Mouse (Mus musculus) heart, embryonic 15.5 days (tissue): ENCODE measurements around the gene Esyt3. TPM values are rescaled to one million over a fixed set of nuclear protein-coding genes. Genes with fewer than 3 reads are reported as not detected.
A peak's percentile ranks its signal among the peaks of the same experiment; 100 is the strongest.

Experiments
- ATAC-seq: fragments of 200-750 bp; cut with Nextera tagmentation; replicated peaks from 2 replicates; pipeline ENCODE4 v1.8.0; 2017; ENCODE audit warnings: low read depth, moderate TSS enrichment; ENCODE audit not compliant: insufficient number of reproducible peaks, insufficient read depth, low FRiP score
- H3K27ac ChIP-seq: fragments of 300-500 bp; sonication (generic); 2 replicates; pipeline ENCODE4 v1.5.1; 2015; ENCODE audit warnings: mild to moderate bottlenecking, inconsistent platforms
- H3K27me3 ChIP-seq: fragments of 300-500 bp; sonication (generic); 2 replicates; pipeline ENCODE4 v1.6.1; 2015; ENCODE audit warnings: inconsistent platforms
- H3K36me3 ChIP-seq: fragments of 300-500 bp; sonication (generic); 2 replicates; pipeline ENCODE4 v1.6.1; 2015; ENCODE audit warnings: mild to moderate bottlenecking, inconsistent platforms
- H3K4me1 ChIP-seq: fragments of 300-500 bp; sonication (generic); replicated peaks from 2 replicates; pipeline ENCODE4 v1.6.1; 2015; ENCODE audit warnings: inconsistent platforms
- H3K4me2 ChIP-seq: fragments of 300-500 bp; sonication (generic); 2 replicates; pipeline ENCODE4 v1.6.1; 2015; ENCODE audit warnings: inconsistent platforms, mild to moderate bottlenecking, moderate library complexity
- H3K4me3 ChIP-seq: fragments of 300-500 bp; sonication (generic); 2 replicates; pipeline ENCODE4 v1.5.1; 2015; ENCODE audit warnings: mild to moderate bottlenecking, inconsistent platforms
- H3K9ac ChIP-seq: fragments of 300-500 bp; sonication (generic); 2 replicates; pipeline ENCODE4 v1.6.1; 2015; ENCODE audit warnings: mild to moderate bottlenecking, inconsistent platforms
- H3K9me3 ChIP-seq: fragments of 300-500 bp; sonication (generic); replicated peaks from 2 replicates; pipeline ENCODE4 v1.6.1; 2016; ENCODE audit warnings: inconsistent platforms
- WGBS: fragments of 180-500 bp; shearing (Covaris S2); methylation state at CpG from one replicate; pipeline ENCODE4 v1.1.7; 2015; ENCODE audit warnings: mixed read lengths; 5-methylcytosine and 5-hydroxymethylcytosine counted together
- polyA plus RNA-seq: library from polyadenylated mRNA; unstranded; fragments of >200 nt; fragmentation: Nextera tagmentation; extraction: Ambion mirVana; gene quantifications from 2 replicates; pipeline ENCODE4 v1.2.1, GENCODE M21; 2015

Gene Esyt3
- polyA plus RNA-seq: 0.21 and 0.28 TPM in 2 replicates

DNA sequence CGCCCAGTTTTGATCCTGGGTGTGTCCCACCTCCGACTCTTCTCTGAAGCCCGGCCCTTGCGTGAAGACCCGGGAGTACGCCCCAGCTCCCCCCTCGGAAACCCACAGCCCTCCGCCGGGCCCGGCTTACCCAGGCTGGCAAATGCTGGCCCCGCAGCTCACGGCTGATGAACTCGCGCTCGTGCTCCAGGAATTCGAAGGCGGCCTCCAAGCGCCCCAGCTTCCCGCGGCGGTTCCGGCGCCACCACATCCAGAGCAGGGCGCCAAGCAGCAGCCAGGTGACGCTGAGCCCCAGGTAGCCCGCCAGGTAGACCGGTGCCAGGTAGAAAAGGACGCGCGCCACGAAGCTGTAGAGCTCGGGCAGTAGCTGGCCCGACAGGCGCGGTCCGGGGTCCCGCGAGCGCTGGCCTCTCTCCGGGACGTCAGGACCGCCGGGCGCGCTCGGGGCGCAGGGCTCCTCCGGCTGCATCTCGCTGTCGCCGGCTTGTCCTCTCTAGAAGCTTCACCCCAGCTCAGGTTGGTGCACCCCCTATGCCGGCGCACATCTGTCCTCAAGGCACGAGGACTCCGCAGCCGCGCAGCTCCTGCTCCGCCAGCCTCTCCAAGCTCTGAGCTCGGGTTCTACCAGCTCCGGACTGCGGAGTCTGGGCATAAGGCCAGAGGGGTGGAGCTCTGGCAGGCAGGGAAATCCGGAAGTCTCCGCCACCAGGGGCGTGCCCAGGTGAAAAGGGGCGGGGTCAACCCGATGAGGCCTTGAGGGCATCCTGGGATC lies at the start of gene Esyt3:
Gene Esyt3, minus strand, starts transcription at position 637 of the 772 bp plus-strand sequence.
- 0 out of 2 replicates have a peak, but pooled peaks have one; percentile 40 for ATAC-seq
- no peak within 1 kb of the TSS for H3K27ac ChIP-seq
- H3K9ac ChIP-seq: peak within 1 kb of the TSS; percentile 23; the same call in 1 of the 2 replicates
- peak within 1 kb of the TSS; percentile 48 for H3K4me3 ChIP-seq
- H3K27me3 ChIP-seq: peaks cover 74% of the 10 kb centered on the region
- H3K9me3 ChIP-seq: no peaks in the 10 kb centered on the region
- WGBS: under 1% methylated on average over 66 of the region's 66 CpGs
- peaks cover 12% of the 10 kb centered on the region for H3K4me1 ChIP-seq
- no peaks in the 10 kb centered on the region for H3K36me3 ChIP-seq
- peak within 1 kb of the TSS; percentile 93 for H3K4me2 ChIP-seq

GRCm38 (mm10) chr9:99401288-99401974 lies 43.1 kb upstream of the Esyt3 start:
- peak overlapping the region; percentile 16; the same call in 1 of the 2 replicates for H3K27ac ChIP-seq
- no peaks in the 10 kb centered on the region for H3K36me3 ChIP-seq
- 55% methylated on average over 9 of the region's 9 CpGs for WGBS
- H3K4me1 ChIP-seq: peaks cover 22% of the 10 kb centered on the region
- H3K9me3 ChIP-seq: no peaks in the 10 kb centered on the region
- no peak overlapping the region for H3K4me2 ChIP-seq
- ATAC-seq: 0 out of 2 replicates have a peak, but pooled peaks have one; percentile 12
- no peak overlapping the region for H3K4me3 ChIP-seq
- H3K27me3 ChIP-seq: no peaks in the 10 kb centered on the region
- no peak overlapping the region for H3K9ac ChIP-seq

GRCm38 (mm10) chr9:99400781-99401180 lies 42.4 kb upstream of the Esyt3 start:
- ATAC-seq: no peak

GRCm38 (mm10) chr9:99397056-99397815 lies 38.9 kb upstream of the Esyt3 start:
- Histone ChIP-seq H3K9me3 (no peaks in the 10 kb centered on the region), H3K4me3 (no peak overlapping the region), H3K4me1 (peaks cover 22% of the 10 kb centered on the region), H3K27ac (no peak overlapping the region), H3K36me3 (peaks cover 5% of the 10 kb centered on the region), H3K4me2 (no peak overlapping the region), H3K9ac (no peak overlapping the region), H3K27me3 (no peaks in the 10 kb centered on the region)
- WGBS: 73% methylated on average over 13 of the region's 13 CpGs
- no peak for ATAC-seq

More at GRCm38 (mm10) chr9:99400781-99401180, 42.4 kb upstream of the Esyt3 start:
- H3K4me2 ChIP-seq: no peak overlapping the region
- H3K4me1 ChIP-seq: peaks cover 22% of the 10 kb centered on the region
- no peak overlapping the region for H3K9ac ChIP-seq
- H3K27ac ChIP-seq: no peak overlapping the region
- no peaks in the 10 kb centered on the region for H3K36me3 ChIP-seq
- H3K4me3 ChIP-seq: no peak overlapping the region
- 58% methylated on average over 6 of the region's 6 CpGs for WGBS
- no peaks in the 10 kb centered on the region for H3K27me3 ChIP-seq
- H3K9me3 ChIP-seq: no peaks in the 10 kb centered on the region

- peaks cover 7% of the 10 kb centered on the region for H3K4me1 ChIP-seq
- no peaks in the 10 kb centered on the region for H3K27me3 ChIP-seq
- H3K4me3 ChIP-seq: no peak overlapping the region
- WGBS: 78% methylated on average over 11 of the region's 11 CpGs
- no peak overlapping the region for H3K27ac ChIP-seq
- peaks cover 7% of the 10 kb centered on the region for H3K36me3 ChIP-seq
- H3K9ac ChIP-seq: no peak overlapping the region
- no peaks in the 10 kb centered on the region for H3K9me3 ChIP-seq
- H3K4me2 ChIP-seq: no peak overlapping the region
- no peak for ATAC-seq
Measured at GRCm38 (mm10) chr9:99394366-99394765, 36.0 kb upstream of the Esyt3 start.

DNA sequence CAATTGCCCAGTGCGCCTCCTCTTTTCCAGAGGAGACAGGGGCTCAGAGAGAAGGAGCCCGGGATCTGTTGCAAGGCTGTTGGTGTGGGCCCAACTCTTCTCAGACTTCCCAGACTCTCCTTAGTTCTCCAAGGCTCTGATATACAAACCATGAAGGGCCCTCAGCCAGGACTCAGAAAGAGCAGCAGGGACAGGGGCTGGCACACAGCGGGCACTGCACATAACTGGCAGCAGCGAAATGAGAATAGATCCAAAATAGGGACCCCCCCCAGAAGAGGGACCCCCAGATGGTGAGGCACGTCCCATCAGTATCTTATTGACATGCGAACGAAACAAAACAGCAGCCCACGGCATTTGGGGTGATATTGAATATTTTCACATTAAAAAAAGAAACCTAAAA lies 34.8 kb upstream of the Esyt3 start:
- Histone ChIP-seq H3K36me3 (peaks cover 7% of the 10 kb centered on the region), H3K4me2 (no peak overlapping the region), H3K9ac (no peak overlapping the region), H3K27me3 (no peaks in the 10 kb centered on the region), H3K9me3 (no peaks in the 10 kb centered on the region), H3K27ac (no peak overlapping the region), H3K4me1 (peaks cover 7% of the 10 kb centered on the region), H3K4me3 (no peak overlapping the region)
- no peak for ATAC-seq
- WGBS: 88% methylated on average over 8 of the region's 8 CpGs

DNA sequence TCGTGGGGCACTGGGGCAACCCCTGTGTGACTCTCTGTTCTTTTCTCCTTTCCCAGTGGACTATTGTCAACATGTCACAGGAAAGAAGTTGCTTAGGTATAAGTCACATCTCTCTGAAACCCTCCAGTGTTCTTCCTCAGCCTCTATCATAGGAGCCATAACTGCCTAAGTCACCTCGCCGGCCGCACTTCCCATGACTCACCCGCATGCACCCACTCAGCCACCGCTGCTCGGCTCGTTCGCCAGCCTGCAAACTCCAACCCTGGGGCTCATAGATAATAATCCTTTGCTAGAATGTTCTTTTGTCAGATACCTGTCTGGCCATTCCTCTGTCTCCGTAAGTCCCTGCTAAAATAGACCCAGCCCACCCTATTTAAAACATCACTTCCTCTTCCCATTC lies 33.2 kb upstream of the Esyt3 start:
- H3K4me1 ChIP-seq: no peaks in the 10 kb centered on the region
- no peak for ATAC-seq
- no peak overlapping the region for H3K4me2 ChIP-seq
- H3K9me3 ChIP-seq: no peaks in the 10 kb centered on the region
- H3K27ac ChIP-seq: no peak overlapping the region
- no peak overlapping the region for H3K9ac ChIP-seq
- H3K27me3 ChIP-seq: no peaks in the 10 kb centered on the region
- H3K36me3 ChIP-seq: peaks cover 7% of the 10 kb centered on the region
- H3K4me3 ChIP-seq: no peak overlapping the region
- 92% methylated on average over 10 of the region's 10 CpGs for WGBS

DNA sequence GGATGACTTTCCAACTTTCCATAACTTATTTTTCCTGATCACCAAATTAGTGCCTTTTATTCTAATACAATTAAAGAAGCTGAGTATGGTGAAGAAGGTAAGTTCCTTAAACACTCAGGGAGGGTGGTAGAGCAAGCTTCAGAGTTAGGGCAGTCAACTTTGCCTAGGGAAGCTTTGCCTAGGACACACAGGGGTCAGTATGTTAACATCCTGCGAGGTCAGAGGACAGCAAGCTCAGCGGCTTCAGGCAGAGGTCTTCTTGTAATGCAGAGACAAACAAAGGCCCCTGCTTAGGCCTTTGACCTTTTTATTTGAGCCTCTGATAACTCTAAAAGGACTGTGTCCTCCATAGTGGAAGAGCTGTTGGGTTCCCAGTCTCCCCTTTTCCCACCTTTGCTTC lies 32.4 kb upstream of the Esyt3 start:
- H3K9me3 ChIP-seq: no peaks in the 10 kb centered on the region
- WGBS: 55% methylated on average over 2 of the region's 2 CpGs
- no peaks in the 10 kb centered on the region for H3K27me3 ChIP-seq
- ATAC-seq: no peak
- no peak overlapping the region for H3K9ac ChIP-seq
- peaks cover 7% of the 10 kb centered on the region for H3K36me3 ChIP-seq
- H3K4me2 ChIP-seq: no peak overlapping the region
- H3K27ac ChIP-seq: no peak overlapping the region
- H3K4me3 ChIP-seq: no peak overlapping the region
- H3K4me1 ChIP-seq: no peaks in the 10 kb centered on the region

DNA sequence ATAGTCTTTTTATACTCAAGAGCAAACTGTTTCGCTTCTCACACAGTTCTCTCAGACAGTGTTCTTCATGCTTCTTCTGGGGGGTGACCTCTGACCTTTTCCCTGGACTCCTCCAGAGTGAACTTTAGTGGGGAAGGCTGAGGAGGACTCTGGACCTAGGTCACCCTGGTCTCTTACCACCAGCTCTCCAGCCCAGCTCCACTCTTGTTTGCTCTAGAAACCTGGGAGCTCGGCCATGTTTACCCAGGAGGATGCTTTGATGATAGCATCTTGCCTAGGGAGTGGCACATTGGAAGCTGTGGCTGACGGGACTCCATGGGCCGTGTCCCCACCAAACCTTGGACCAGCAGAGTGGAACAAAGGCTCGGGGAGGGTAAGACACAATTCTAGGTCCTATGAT lies 31.8 kb upstream of the Esyt3 start:
- Histone ChIP-seq H3K36me3 (peaks cover 7% of the 10 kb centered on the region), H3K9me3 (no peaks in the 10 kb centered on the region), H3K4me3 (no peak overlapping the region), H3K27ac (no peak overlapping the region), H3K27me3 (no peaks in the 10 kb centered on the region), H3K9ac (no peak overlapping the region), H3K4me1 (no peaks in the 10 kb centered on the region), H3K4me2 (no peak overlapping the region)
- 73% methylated on average over 5 of the region's 5 CpGs for WGBS
- ATAC-seq: no peak

DNA sequence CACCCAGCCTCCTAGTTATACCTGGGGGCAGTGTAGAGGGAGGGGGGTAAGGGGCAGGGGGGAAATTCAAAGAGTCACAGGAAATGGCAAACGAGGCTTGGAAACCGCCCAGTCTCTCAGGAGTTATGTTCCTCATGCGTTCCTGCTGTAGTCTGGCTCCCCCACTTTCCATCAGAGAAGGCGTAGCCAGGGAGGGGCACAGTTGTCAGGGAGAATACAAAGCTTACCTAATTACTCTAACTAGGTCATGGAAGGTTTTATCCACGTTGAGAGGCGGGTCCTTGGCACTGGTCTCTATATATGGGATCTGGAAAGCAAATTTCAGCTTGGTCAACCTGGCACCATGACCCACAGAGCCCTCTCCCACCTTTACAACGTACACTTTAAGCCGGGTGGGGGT lies 31.1 kb upstream of the Esyt3 start:
- 69% methylated on average over 8 of the region's 8 CpGs for WGBS
- Histone ChIP-seq H3K9ac (no peak overlapping the region), H3K9me3 (no peaks in the 10 kb centered on the region), H3K4me3 (no peak overlapping the region), H3K4me2 (no peak overlapping the region), H3K36me3 (peaks cover 7% of the 10 kb centered on the region), H3K27me3 (no peaks in the 10 kb centered on the region), H3K27ac (no peak overlapping the region), H3K4me1 (no peaks in the 10 kb centered on the region; the same call in 1 of the 2 replicates)
- ATAC-seq: no peak

DNA sequence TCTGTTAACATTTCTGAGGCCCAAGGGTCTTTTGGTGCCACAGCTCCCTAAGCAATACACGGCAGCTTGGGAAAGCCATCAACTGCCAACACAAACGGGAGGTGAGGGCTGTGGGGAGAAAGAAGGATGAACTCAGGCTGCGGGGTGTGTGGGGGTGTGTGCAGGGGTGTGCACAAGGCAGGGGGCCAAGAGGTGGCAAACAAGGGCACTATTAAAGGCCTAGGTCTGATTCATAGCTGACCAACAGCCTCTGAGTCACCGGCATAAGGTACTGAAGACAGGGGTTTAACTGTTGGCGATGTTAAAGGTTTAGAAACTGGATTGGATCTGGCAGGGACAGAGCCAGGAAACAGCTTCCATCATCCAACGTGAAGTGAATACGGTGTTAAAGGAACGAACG lies 30.5 kb upstream of the Esyt3 start:
- 70% methylated on average over 9 of the region's 9 CpGs for WGBS
- H3K27ac ChIP-seq: no peak overlapping the region
- no peak for ATAC-seq
- no peaks in the 10 kb centered on the region; the same call in 1 of the 2 replicates for H3K4me1 ChIP-seq
- no peak overlapping the region for H3K4me3 ChIP-seq
- no peaks in the 10 kb centered on the region for H3K9me3 ChIP-seq
- peaks cover 7% of the 10 kb centered on the region for H3K36me3 ChIP-seq
- H3K27me3 ChIP-seq: no peaks in the 10 kb centered on the region
- no peak overlapping the region for H3K4me2 ChIP-seq
- H3K9ac ChIP-seq: no peak overlapping the region
